Mouse (Mus musculus) G1E (cell line): ENCODE data around the gene Arhgap22. TPM values are rescaled to one million over a fixed set of nuclear protein-coding genes. Genes with fewer than 3 reads are reported as not detected.

Source experiments
- ATAC-seq: 2 replicates; pipeline ENCODE4 v1.8.0; 2016; ENCODE audit warnings: mild to moderate bottlenecking; ENCODE audit not compliant: insufficient number of reproducible peaks, poor library complexity, low FRiP score, severe bottlenecking; ENCODE audit errors: extremely low read depth
- DNase-seq: peaks from one replicate; pipeline ENCODE4 v3.0.0; 2012; ENCODE audit warnings: low spot score
- H3K27me3 ChIP-seq: 2 replicates; pipeline ENCODE4 v1.6.1; 2012; ENCODE audit warnings: mild to moderate bottlenecking, low read length, inconsistent platforms; ENCODE audit not compliant: insufficient read depth
- H3K36me3 ChIP-seq: replicated peaks from 2 replicates; pipeline ENCODE3; 2012; ENCODE audit warnings: mild to moderate bottlenecking, inconsistent platforms
- H3K4me1 ChIP-seq: 2 replicates; pipeline ENCODE4 v1.6.1; 2012; ENCODE audit warnings: low read depth, low read length, inconsistent platforms, mixed read lengths; ENCODE audit not compliant: insufficient read depth
- H3K4me3 ChIP-seq: 2 replicates; pipeline ENCODE4 v1.5.1; 2012; ENCODE audit warnings: low read depth, mild to moderate bottlenecking, inconsistent platforms, low read length, moderate library complexity, mixed read lengths
- H3K9me3 ChIP-seq: replicated peaks from 2 replicates; pipeline ENCODE4 v1.6.1; 2012; ENCODE audit warnings: inconsistent platforms
- CTCF ChIP-seq: IDR thresholded peaks from 2 replicates; pipeline ENCODE4 v1.5.1; 2012; ENCODE audit warnings: low read depth, low read length, inconsistent platforms, mixed read lengths
- GATA1 ChIP-seq: IDR thresholded peaks from 2 replicates; pipeline ENCODE4 v1.6.1; 2012; ENCODE audit warnings: borderline replicate concordance, low read length, inconsistent platforms, mixed read lengths
- GATA2 ChIP-seq: IDR thresholded peaks from 2 replicates; pipeline ENCODE4 v1.6.1; 2012; ENCODE audit warnings: low read depth, low read length, inconsistent platforms, borderline replicate concordance
- POLR2AphosphoS5 ChIP-seq: IDR thresholded peaks from 2 replicates; pipeline ENCODE4 v1.6.1; 2012; ENCODE audit warnings: low read depth, low read length, inconsistent platforms; ENCODE audit not compliant: insufficient replicate concordance
- TAL1 ChIP-seq: conservative IDR thresholded peaks from 2 replicates; pipeline ENCODE4 v1.6.1; 2012; ENCODE audit warnings: low read depth, low read length, inconsistent platforms, mixed read lengths
- polyA plus RNA-seq: library from polyadenylated mRNA; stranded (reverse); fragments of >175 nt; gene quantifications from 2 replicates; pipeline ENCODE4 v1.2.3, GENCODE M21; 2012
- total RNA-seq, 2 experiments: library from RNA; stranded (forward) in 1 of 2; stranded (reverse) in 1 of 2; fragments of 200-1000 nt in 1 of 2; fragments of >200 nt in 1 of 2; fragmentation: Nextera tagmentation in 1 of 2; gene quantifications; 2 replicates each; pipeline ENCODE4 v1.2.3; 2014 to 2017

Gene Arhgap22
- total and polyA plus RNA-seq, 3 experiments: 0.05 TPM; not detected in 2

GRCm38 (mm10) chr14:33185068-33185800, 28.6 kb upstream of the Arhgap22 start, which contains the start of gene Wdfy4:
TSS of gene Wdfy4 (minus strand) at chr14:33185508.
- no peak for TF ChIP-seq POLR2AphosphoS5
- no peak for TF ChIP-seq CTCF
- TF ChIP-seq GATA1: no peak
- TF ChIP-seq TAL1: no peak
- TF ChIP-seq GATA2: no peak
- Histone ChIP-seq H3K9me3 (peaks cover 25% of the 10 kb centered on the region), H3K36me3 (no peaks in the 10 kb centered on the region), H3K4me1 (no peaks in the 10 kb centered on the region), H3K4me3 (no peak within 1 kb of the TSS), H3K27me3 (no peaks in the 10 kb centered on the region)
- ATAC-seq (no peak), DNase-seq (no peak)

- H3K36me3 ChIP-seq: no peaks in the 10 kb centered on the region
- H3K9me3 ChIP-seq: peaks cover 30% of the 10 kb centered on the region
- H3K27me3 ChIP-seq: no peaks in the 10 kb centered on the region
- no peak for DNase-seq
- H3K4me3 ChIP-seq: no peak overlapping the region
- no peaks in the 10 kb centered on the region for H3K4me1 ChIP-seq
- no peak for TF ChIP-seq TAL1
- TF ChIP-seq GATA1: no peak
- TF ChIP-seq CTCF: no peak
- TF ChIP-seq POLR2AphosphoS5: no peak
- no peak for TF ChIP-seq GATA2
- no peak for ATAC-seq
These were observed 26.6 kb upstream of the Arhgap22 start for GRCm38 (mm10) chr14:33187201-33187600.

- TF ChIP-seq CTCF: no peak
- TF ChIP-seq TAL1: no peak
- TF ChIP-seq GATA2: no peak
- DNase-seq (no peak), ATAC-seq (no peak)
- peaks cover 33% of the 10 kb centered on the region for H3K9me3 ChIP-seq
- no peak overlapping the region for H3K4me3 ChIP-seq
- no peaks in the 10 kb centered on the region for H3K4me1 ChIP-seq
- no peaks in the 10 kb centered on the region for H3K27me3 ChIP-seq
- no peaks in the 10 kb centered on the region for H3K36me3 ChIP-seq
These were observed 24.6 kb upstream of the Arhgap22 start for GRCm38 (mm10) chr14:33189230-33189629.

- Histone ChIP-seq H3K27me3 (no peaks in the 10 kb centered on the region), H3K9me3 (peaks cover 29% of the 10 kb centered on the region), H3K36me3 (no peaks in the 10 kb centered on the region), H3K4me3 (no peak overlapping the region), H3K4me1 (no peaks in the 10 kb centered on the region)
- no peak for TF ChIP-seq GATA2
- no peak for TF ChIP-seq TAL1
- TF ChIP-seq GATA1: no peak
- no peak for TF ChIP-seq CTCF
- TF ChIP-seq POLR2AphosphoS5: no peak
- no peak for DNase-seq
- no peak for ATAC-seq
These were observed 23.9 kb upstream of the Arhgap22 start for GRCm38 (mm10) chr14:33189849-33190423.

- H3K4me1 ChIP-seq: no peaks in the 10 kb centered on the region
- no peaks in the 10 kb centered on the region for H3K36me3 ChIP-seq
- peaks cover 25% of the 10 kb centered on the region for H3K9me3 ChIP-seq
- H3K4me3 ChIP-seq: no peak overlapping the region
- DNase-seq: no peak
- no peak for ATAC-seq
- TF ChIP-seq GATA1: no peak
- TF ChIP-seq GATA2: no peak
- TF ChIP-seq TAL1: no peak
- TF ChIP-seq POLR2AphosphoS5: no peak
- no peak for TF ChIP-seq CTCF
- no peaks in the 10 kb centered on the region for H3K27me3 ChIP-seq
These were observed 23.2 kb upstream of the Arhgap22 start for GRCm38 (mm10) chr14:33190646-33191045.

GRCm38 (mm10) chr14:33193762-33194161, 20.1 kb upstream of the Arhgap22 start:
- no peaks in the 10 kb centered on the region for H3K4me1 ChIP-seq
- no peaks in the 10 kb centered on the region for H3K36me3 ChIP-seq
- DNase-seq (no peak), ATAC-seq (no peak)
- H3K9me3 ChIP-seq: peaks cover 20% of the 10 kb centered on the region
- no peaks in the 10 kb centered on the region for H3K27me3 ChIP-seq
- H3K4me3 ChIP-seq: no peak overlapping the region
- TF ChIP-seq GATA2: no peak
- no peak for TF ChIP-seq TAL1
